Mouse (Mus musculus) cerebellum, adult 2 months (tissue): ENCODE data around the gene Gnas.

Source experiments
- CTCF ChIP-seq: fragments of 200-500 bp; IDR thresholded peaks from 2 replicates; pipeline ENCODE4 v1.5.1; 2011; ENCODE audit warnings: low read depth, mild to moderate bottlenecking, control low read depth, low read length, moderate library complexity, borderline replicate concordance; ENCODE audit not compliant: insufficient read depth
- POLR2A ChIP-seq: fragments of 200-500 bp; IDR thresholded peaks from 2 replicates; pipeline ENCODE4 v1.6.1; 2011; ENCODE audit warnings: low read length, control low read depth, borderline replicate concordance; ENCODE audit not compliant: insufficient read depth

DNA sequence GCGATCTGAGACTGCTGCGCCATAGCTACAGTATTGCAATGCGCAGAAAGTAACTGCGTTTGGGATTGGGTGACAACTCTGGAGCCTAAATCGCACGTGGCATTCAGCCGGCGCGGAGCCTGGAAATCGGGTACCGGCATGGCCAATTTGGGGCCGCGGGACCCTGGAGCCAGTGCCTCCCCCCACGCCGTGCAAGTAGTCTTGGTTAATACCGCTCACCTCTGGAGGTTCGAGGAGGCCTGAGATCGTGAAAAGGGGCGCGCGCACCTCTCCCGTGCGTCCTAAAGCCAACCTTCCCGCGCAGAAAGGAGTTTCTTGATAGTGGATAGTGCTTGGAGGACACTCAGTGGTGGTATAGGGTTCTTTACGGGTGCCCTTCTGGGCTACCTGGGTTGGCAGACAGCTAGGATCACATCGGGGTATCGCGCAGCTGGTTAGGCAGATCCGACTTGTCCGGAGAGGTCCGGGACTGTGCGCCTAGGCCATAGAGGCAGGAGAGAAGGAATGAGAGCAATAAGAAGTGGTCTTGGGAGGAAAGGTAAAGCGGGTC lies 1.9 kb downstream of the Gnas start:
- TF ChIP-seq CTCF: no peak
- no peak for TF ChIP-seq POLR2A
